Mouse (Mus musculus) MEL (cell line): ENCODE data around the gene Csad. TPM values are rescaled to one million over a fixed set of nuclear protein-coding genes. Genes with fewer than 3 reads are reported as not detected.
A peak's percentile ranks its signal among the peaks of the same experiment; 100 is the strongest.

Experiments used
- DNase-seq: peaks from one replicate; pipeline ENCODE4 v3.0.0; 2011; ENCODE audit warnings: low read depth, low spot score
- H3K27ac ChIP-seq: 2 replicates; pipeline ENCODE4 v1.5.1; 2012; ENCODE audit warnings: low read depth, mild to moderate bottlenecking, control low read depth, low read length, moderate library complexity; ENCODE audit not compliant: control insufficient read depth
- H3K27me3 ChIP-seq, 2 experiments: fragments of 150-350 bp in 1 of 2; sonication (generic) in 1 of 2; 2 replicates each; pipeline ENCODE4 v1.6.1; 2012; ENCODE audit warnings: low read length in 2 of 2, mild to moderate bottlenecking in 2 of 2, improper control_type of control experiment in 1 of 2, moderate library complexity in 1 of 2; ENCODE audit not compliant: insufficient read depth in 2 of 2, control insufficient read depth in 1 of 2
- H3K36me3 ChIP-seq, 2 experiments: 2 replicates each; pipeline ENCODE4 v1.6.1; 2012 to 2014; ENCODE audit warnings: low read length in 2 of 2, improper control_type of control experiment in 1 of 2, inconsistent platforms in 1 of 2, mild to moderate bottlenecking in 1 of 2; ENCODE audit not compliant: insufficient read depth in 2 of 2, control insufficient read depth in 1 of 2
- H3K4me1 ChIP-seq, 2 experiments: fragments of 150-350 bp in 1 of 2; sonication (generic) in 1 of 2; 2 replicates each; pipeline ENCODE4 v1.6.1; 2012; ENCODE audit warnings: low read length in 2 of 2, improper control_type of control experiment in 1 of 2, mild to moderate bottlenecking in 1 of 2; ENCODE audit not compliant: insufficient read depth in 2 of 2, control insufficient read depth in 1 of 2
- H3K4me3 ChIP-seq, 2 experiments: fragments of 150-350 bp in 1 of 2; sonication (generic) in 1 of 2; 2 replicates each; pipeline ENCODE4 v1.5.1; 2012; ENCODE audit warnings: low read depth in 2 of 2, low read length in 2 of 2, mild to moderate bottlenecking in 2 of 2, moderate library complexity in 2 of 2, control low read depth in 1 of 2, improper control_type of control experiment in 1 of 2; ENCODE audit not compliant: control insufficient read depth in 1 of 2, insufficient read depth in 1 of 2
- H3K79me2 ChIP-seq: 2 replicates; pipeline ENCODE4 v1.6.1; 2012; ENCODE audit warnings: mild to moderate bottlenecking, low read length, moderate library complexity; ENCODE audit not compliant: control insufficient read depth, poor library complexity, insufficient read depth
- H3K9ac ChIP-seq: 2 replicates; pipeline ENCODE4 v1.6.1; 2012; ENCODE audit warnings: low read depth, mild to moderate bottlenecking, control low read depth, low read length, moderate library complexity; ENCODE audit not compliant: control insufficient read depth, poor library complexity, severe bottlenecking
- H3K9me3 ChIP-seq: fragments of 150-350 bp; sonication (generic); replicated peaks from 2 replicates; pipeline ENCODE4 v1.6.1; 2012; ENCODE audit warnings: mild to moderate bottlenecking, low read length, improper control_type of control experiment, moderate library complexity; ENCODE audit not compliant: insufficient read depth
- E2F4 ChIP-seq: IDR thresholded peaks from 2 replicates; pipeline ENCODE4 v1.6.1; 2011; ENCODE audit warnings: low read depth, low read length, improper control_type of control experiment, borderline replicate concordance
- ELF1 ChIP-seq: IDR thresholded peaks from 2 replicates; pipeline ENCODE4 v1.6.1; 2014; ENCODE audit warnings: low read depth, mild to moderate bottlenecking, inconsistent platforms, low read length, improper control_type of control experiment, moderate library complexity
- EP300 ChIP-seq, 2 experiments: IDR thresholded peaks; 2 replicates each; pipeline ENCODE4 v1.6.1; 2011; ENCODE audit warnings: improper control_type of control experiment in 2 of 2, low read length in 2 of 2, low read depth in 1 of 2, mild to moderate bottlenecking in 1 of 2
- ETS1 ChIP-seq: IDR thresholded peaks from 2 replicates; pipeline ENCODE4 v1.6.1; 2012; ENCODE audit warnings: low read depth, mild to moderate bottlenecking, inconsistent platforms, low read length, improper control_type of control experiment, moderate library complexity
- JUND ChIP-seq: IDR thresholded peaks from 2 replicates; pipeline ENCODE4 v1.6.1; 2011; ENCODE audit warnings: low read depth, mild to moderate bottlenecking, improper control_type of control experiment, low read length
- MXI1 ChIP-seq: IDR thresholded peaks from 2 replicates; pipeline ENCODE4 v1.6.1; 2011; ENCODE audit warnings: mild to moderate bottlenecking, low read depth, low read length, improper control_type of control experiment
- NELFE ChIP-seq: IDR thresholded peaks from 2 replicates; pipeline ENCODE4 v1.6.1; 2011; ENCODE audit warnings: low read depth, low read length, improper control_type of control experiment
- NRF1 ChIP-seq: IDR thresholded peaks from 2 replicates; pipeline ENCODE4 v1.6.1; 2014; ENCODE audit warnings: low read depth, mild to moderate bottlenecking, inconsistent platforms, low read length, improper control_type of control experiment, moderate library complexity; ENCODE audit not compliant: poor library complexity, insufficient read depth, severe bottlenecking
- SIN3A ChIP-seq: IDR thresholded peaks from 2 replicates; pipeline ENCODE4 v1.6.1; 2012; ENCODE audit warnings: low read length, improper control_type of control experiment, inconsistent platforms
- TCF12 ChIP-seq: IDR thresholded peaks from 2 replicates; pipeline ENCODE4 v1.6.1; 2014; ENCODE audit warnings: low read depth, mild to moderate bottlenecking, inconsistent platforms, low read length, improper control_type of control experiment, moderate library complexity
- USF1 ChIP-seq: IDR thresholded peaks from 2 replicates; pipeline ENCODE4 v1.6.1; 2014; ENCODE audit warnings: low read depth, mild to moderate bottlenecking, inconsistent platforms, low read length, improper control_type of control experiment, moderate library complexity
- ZNF384 ChIP-seq: IDR thresholded peaks from 2 replicates; pipeline ENCODE4 v1.6.1; 2012; ENCODE audit warnings: low read depth, mild to moderate bottlenecking, inconsistent platforms, low read length, improper control_type of control experiment
- polyA plus RNA-seq, 2 experiments: library from polyadenylated mRNA; stranded (reverse) in 1 of 2; unstranded in 1 of 2; fragments of >175 nt in 1 of 2; fragments of >200 nt in 1 of 2; gene quantifications; 2 replicates each; pipeline versions ENCODE4 v1.2.1 to v1.2.4; 2012; ENCODE audit warnings: low replicate concordance in 2 of 2, low read depth in 1 of 2; ENCODE audit not compliant: insufficient read length in 2 of 2, insufficient read depth in 1 of 2, missing spikeins in 1 of 2
- total RNA-seq: library from RNA; depleted of rRNA; stranded (reverse); fragments of 300-350 nt; gene quantifications from 2 replicates; pipeline ENCODE4 v1.2.3, GENCODE M21; 2012

Csad gene
- total and polyA plus RNA-seq, 3 experiments, result 4.1 to 10.5 TPM; not detected in 1

DNA sequence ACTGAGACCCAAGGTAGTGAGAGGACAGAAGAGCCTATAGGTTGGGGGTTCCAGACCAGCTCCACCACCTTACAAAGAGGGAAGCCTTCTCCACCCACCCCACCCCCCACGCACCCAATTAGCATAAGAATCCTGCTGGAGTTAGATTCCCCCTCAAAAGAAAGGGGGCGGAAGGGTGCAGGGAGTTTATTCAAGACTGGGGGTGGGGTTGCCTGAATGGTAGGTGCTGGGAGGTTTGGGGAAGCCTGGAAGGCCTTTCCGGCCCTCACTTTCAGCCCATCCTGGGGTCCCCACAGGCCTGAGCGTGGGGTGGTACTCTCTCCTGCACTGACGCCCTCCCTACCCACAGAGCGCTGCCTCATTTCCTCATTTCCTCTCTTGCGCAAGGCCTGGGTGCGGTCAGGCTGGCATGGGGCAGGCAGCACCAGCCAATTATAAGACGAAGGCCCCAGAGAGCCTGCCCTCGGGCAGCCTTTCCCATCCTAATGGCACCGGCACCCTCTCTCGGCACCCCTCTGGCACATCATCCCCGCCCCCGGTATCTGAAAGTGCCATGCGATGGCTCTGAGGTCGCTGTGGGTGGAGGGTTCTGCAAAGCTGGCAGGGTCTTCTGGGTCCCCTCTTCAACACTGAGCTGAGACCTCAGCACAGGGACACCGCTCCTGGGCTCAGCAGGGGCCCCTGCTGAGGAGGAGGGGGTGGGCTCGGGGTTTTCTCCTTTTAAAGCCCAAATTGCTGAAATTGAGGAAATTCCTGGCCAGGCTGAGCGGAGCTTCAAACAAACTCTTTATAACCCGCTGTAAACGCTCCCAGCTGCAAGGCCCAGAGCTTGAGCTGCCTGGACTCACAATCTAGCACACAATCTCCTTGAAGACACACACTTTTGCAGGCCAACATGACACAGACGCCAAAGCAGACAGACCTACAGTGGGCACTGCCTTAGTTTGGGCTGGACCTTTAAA, 39.0 kb upstream of the Csad start:
- DNase-seq, result peak; percentile 48
- Histone ChIP-seq H3K36me3 (peaks cover 0 to 7% of the 10 kb centered on the region in 2 experiments; a peak in 2 of 4 replicates), H3K9me3 (no peaks in the 10 kb centered on the region), H3K27me3 (peaks cover 12 to 19% of the 10 kb centered on the region in 2 experiments; a peak in 3 of 4 replicates), H3K79me2 (no peaks in the 10 kb centered on the region; the same call in 1 of the 2 replicates), H3K27ac (no peak overlapping the region), H3K9ac (peak overlapping the region; percentile 38), H3K4me3 (peak overlapping the region; percentile 11 to 26; a peak in 3 of 4 replicates), H3K4me1 (peaks cover 5 to 28% of the 10 kb centered on the region in 2 experiments)
- TF ChIP-seq NRF1, result peak; percentile 50; the same call in 1 of the 2 replicates
- TF ChIP-seq JUND, result no peak
- TF ChIP-seq ZNF384, result no peak
- 0 out of 2 replicates have a peak, but pooled peaks have one; percentile 1 for TF ChIP-seq TCF12
- TF ChIP-seq NELFE, result 0 out of 2 replicates have a peak, but pooled peaks have one; percentile 15
- no peak for TF ChIP-seq SIN3A
- peak; percentile 30; the same call in 1 of the 2 replicates for TF ChIP-seq ETS1
- peak in 1 of 2 experiments; percentile 54; a peak in 1 of 4 replicates for TF ChIP-seq EP300 (IDR thresholded peaks at IDR 0.05; ENCODE audit: low read depth in 1 of 2, low read length in 2 of 2)
- TF ChIP-seq MXI1, result peak; percentile 53
- 0 out of 2 replicates have a peak, but pooled peaks have one; percentile 31 for TF ChIP-seq ELF1

GRCm38 (mm10) chr15:102242404-102243228, 38.1 kb upstream of the Csad start:
- TF ChIP-seq E2F4 (no peak), USF1 (0 out of 2 replicates have a peak, but pooled peaks have one; percentile 14)
- H3K9ac ChIP-seq, result no peak overlapping the region
- H3K9me3 ChIP-seq, result no peaks in the 10 kb centered on the region
- no peak overlapping the region for H3K27ac ChIP-seq
- H3K27me3 ChIP-seq, result peaks cover 9 to 15% of the 10 kb centered on the region in 2 experiments; a peak in 3 of 4 replicates
- no peaks in the 10 kb centered on the region; the same call in 1 of the 2 replicates for H3K79me2 ChIP-seq
- DNase-seq, result no peak
- peaks cover 5 to 28% of the 10 kb centered on the region in 2 experiments for H3K4me1 ChIP-seq
- peaks cover 0 to 7% of the 10 kb centered on the region in 2 experiments; a peak in 2 of 4 replicates for H3K36me3 ChIP-seq
- no peak overlapping the region for H3K4me3 ChIP-seq
